Mouse (Mus musculus): ENCODE results near the gene Ces2b. TPM values are rescaled to one million over a fixed set of nuclear protein-coding genes. Genes with fewer than 3 reads are reported as not detected.
"Not testable (repeated sequence)": the region's sequence is repeated elsewhere in the genome, so short reads cannot be mapped to it uniquely, and the experiment has no call there.

Ces2b gene
- polyA plus RNA-seq, 1 experiment from 2014 or later = 0.19 TPM

DNA sequence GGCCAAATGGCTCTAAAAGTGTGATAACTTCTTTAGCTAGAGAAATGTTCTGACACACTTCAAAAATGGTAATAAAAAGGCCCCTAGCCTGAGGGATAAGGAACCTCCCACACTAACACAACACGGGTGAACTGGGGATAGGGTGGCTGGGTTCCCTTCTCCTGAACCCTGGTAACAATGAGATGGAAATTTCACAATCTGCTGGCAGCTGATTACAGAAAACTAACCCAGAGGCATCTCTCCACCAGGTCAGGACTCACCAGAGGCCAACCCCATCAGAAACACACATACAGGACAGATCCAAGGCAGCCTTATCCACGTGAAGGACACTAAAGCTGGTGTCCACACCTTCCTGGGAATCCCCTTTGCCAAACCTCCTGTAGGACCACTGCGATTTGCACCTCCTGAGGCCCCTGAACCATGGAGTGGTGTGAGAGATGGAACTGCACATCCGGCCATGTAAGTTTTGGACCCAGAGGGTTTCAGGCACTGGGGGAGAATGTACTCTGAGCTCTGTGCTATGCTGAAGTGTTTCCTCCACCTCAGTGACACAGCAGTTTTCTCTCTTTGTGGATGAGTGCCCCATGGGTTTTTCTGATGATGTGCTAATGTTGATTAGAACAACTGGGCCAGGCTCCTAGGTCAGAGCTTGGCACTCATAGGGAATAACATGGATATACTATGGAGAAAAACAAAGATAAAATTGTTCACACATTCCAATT, 16.5 kb downstream of the Ces2b start:
- Histone ChIP-seq H3K9me3 (no peaks in the 10 kb centered on the region), H3K9ac (no peak overlapping the region), H3K27me3 (no peaks in the 10 kb centered on the region), H3K27ac (no peak overlapping the region), H3K36me3 (no peaks in the 10 kb centered on the region), H3K4me3 (no peak overlapping the region), H3K4me1 (no peaks in the 10 kb centered on the region), H3K4me2 (no peak overlapping the region)
- ATAC-seq (ENCODE audit: insufficient number of reproducible peaks, low FRiP score, low TSS enrichment, low read depth) = no peak
- WGBS = 72% methylated on average over 4 of the region's 4 CpGs

DNA sequence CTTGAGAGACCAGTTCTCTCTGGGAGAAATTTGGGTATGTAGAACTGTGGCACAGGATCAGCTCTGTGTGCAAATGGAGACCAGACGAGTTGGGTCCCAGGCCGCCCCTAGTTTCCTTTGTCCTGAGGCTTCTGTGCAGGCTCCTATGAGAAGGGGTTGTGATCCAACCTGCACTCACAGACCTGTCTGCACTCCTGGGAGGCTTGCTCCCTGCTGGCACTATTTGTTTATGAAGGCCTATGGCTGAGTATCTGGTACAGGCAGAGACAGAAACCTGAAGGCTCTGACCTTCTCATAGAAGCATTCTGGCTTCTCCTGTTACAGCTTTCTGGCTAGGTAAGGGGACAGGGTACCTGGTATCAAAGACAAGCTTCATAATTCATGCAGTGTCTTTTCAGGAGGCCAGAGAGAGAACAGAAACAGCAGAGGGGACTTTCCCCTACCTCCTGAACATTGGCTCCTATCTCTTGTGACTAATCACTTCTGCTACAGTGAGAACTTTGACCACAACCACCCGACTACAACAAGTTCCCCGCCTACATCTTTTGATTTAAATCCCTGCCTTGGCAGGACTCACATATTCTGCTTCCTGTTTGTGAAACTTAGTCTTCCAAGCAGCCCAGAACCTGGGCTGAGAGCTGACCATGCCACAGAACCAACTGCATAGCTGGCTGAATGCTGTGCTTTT, 35.6 kb downstream of the Ces2b start:
- WGBS = no CpG with 5 or more reads among the region's 4 CpGs

DNA sequence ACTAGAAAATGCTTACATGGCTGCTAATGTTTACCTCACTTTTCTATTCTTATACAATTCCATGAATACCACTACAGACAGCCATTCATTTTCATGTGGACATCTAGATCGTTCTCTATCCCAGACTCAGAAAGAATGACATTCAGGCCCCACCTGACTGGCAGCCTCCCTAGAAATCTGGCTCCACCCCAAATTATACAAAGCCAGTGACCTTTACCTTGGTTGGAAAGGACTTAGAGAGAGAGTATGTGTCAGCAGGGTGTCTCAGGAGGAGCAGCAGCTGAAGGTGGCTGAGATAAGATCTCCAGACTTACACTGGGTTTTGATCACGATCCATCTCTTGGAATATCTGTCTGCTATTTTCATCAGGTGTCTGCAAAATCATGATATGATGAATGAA, 37.5 kb downstream of the Ces2b start:
- H3K9ac ChIP-seq; H3K27ac ChIP-seq; H3K36me3 ChIP-seq; H3K4me2 ChIP-seq; H3K4me1 ChIP-seq; H3K4me3 ChIP-seq; H3K27me3 ChIP-seq; H3K9me3 ChIP-seq; ATAC-seq (ENCODE audit: insufficient number of reproducible peaks, low FRiP score, low TSS enrichment, low read depth): not testable (repeated sequence)
- no CpG with 5 or more reads among the region's 2 CpGs for WGBS

More for the DNA sequence above, 35.6 kb downstream of the Ces2b start:
- not testable (repeated sequence) for ATAC-seq (ENCODE audit: insufficient number of reproducible peaks, low FRiP score, low TSS enrichment, low read depth); H3K27ac ChIP-seq; H3K9ac ChIP-seq; H3K4me3 ChIP-seq; H3K4me2 ChIP-seq; H3K36me3 ChIP-seq; H3K27me3 ChIP-seq; H3K4me1 ChIP-seq; H3K9me3 ChIP-seq

DNA sequence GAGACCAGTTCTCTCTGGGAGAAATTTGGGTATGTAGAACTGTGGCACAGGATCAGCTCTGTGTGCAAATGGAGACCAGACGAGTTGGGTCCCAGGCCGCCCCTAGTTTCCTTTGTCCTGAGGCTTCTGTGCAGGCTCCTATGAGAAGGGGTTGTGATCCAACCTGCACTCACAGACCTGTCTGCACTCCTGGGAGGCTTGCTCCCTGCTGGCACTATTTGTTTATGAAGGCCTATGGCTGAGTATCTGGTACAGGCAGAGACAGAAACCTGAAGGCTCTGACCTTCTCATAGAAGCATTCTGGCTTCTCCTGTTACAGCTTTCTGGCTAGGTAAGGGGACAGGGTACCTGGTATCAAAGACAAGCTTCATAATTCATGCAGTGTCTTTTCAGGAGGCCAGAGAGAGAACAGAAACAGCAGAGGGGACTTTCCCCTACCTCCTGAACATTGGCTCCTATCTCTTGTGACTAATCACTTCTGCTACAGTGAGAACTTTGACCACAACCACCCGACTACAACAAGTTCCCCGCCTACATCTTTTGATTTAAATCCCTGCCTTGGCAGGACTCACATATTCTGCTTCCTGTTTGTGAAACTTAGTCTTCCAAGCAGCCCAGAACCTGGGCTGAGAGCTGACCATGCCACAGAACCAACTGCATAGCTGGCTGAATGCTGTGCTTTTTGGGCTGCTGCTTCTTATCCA, 55.0 kb downstream of the Ces2b start:
- H3K27me3 ChIP-seq; H3K4me1 ChIP-seq; H3K36me3 ChIP-seq; H3K4me3 ChIP-seq; H3K9ac ChIP-seq; H3K27ac ChIP-seq; ATAC-seq (ENCODE audit: insufficient number of reproducible peaks, low FRiP score, low TSS enrichment, low read depth); H3K9me3 ChIP-seq; H3K4me2 ChIP-seq: not testable (repeated sequence)
- no CpG with 5 or more reads among the region's 4 CpGs for WGBS

Other genes with a start within 250 kb of the Ces2b start
- 8.8 and 10.1 TPM in 2 replicates for gene Pdp2, start 240.1 kb upstream of the Ces2b start, polyA plus RNA-seq (2015; fragmentation: Nextera tagmentation; extraction: Ambion mirVana)
- 1.4 and 2.1 TPM in 2 replicates for gene Cdh16, start 207.2 kb upstream of the Ces2b start, polyA plus RNA-seq (2015; fragmentation: Nextera tagmentation; extraction: Ambion mirVana)
- 25.9 and 44.8 TPM in 2 replicates for gene Rrad, start 200.2 kb upstream of the Ces2b start, polyA plus RNA-seq (2015; fragmentation: Nextera tagmentation; extraction: Ambion mirVana)
- 83.0 and 92.9 TPM in 2 replicates for gene Ciao2b, start 189.6 kb upstream of the Ces2b start, polyA plus RNA-seq (2015; fragmentation: Nextera tagmentation; extraction: Ambion mirVana)
- not detected in 2 replicates for gene Ces2a, start 97.6 kb upstream of the Ces2b start, polyA plus RNA-seq (2015; fragmentation: Nextera tagmentation; extraction: Ambion mirVana)
- gene Ces2c, start 15.5 kb downstream of the Ces2b start, polyA plus RNA-seq (2015; fragmentation: Nextera tagmentation; extraction: Ambion mirVana) = not detected in 2 replicates
- 0.70 and 1.1 TPM in 2 replicates for gene Ces2e, start 94.7 kb downstream of the Ces2b start, polyA plus RNA-seq (2015; fragmentation: Nextera tagmentation; extraction: Ambion mirVana)
- gene Ces2f, start 115.8 kb downstream of the Ces2b start, polyA plus RNA-seq (2015; fragmentation: Nextera tagmentation; extraction: Ambion mirVana) = 0.52 and 1.0 TPM in 2 replicates
- gene Ces2g, start 130.1 kb downstream of the Ces2b start, polyA plus RNA-seq (2015; fragmentation: Nextera tagmentation; extraction: Ambion mirVana) = 14.3 and 19.7 TPM in 2 replicates
- not detected in 2 replicates for gene Ces2h, start 169.3 kb downstream of the Ces2b start, polyA plus RNA-seq (2015; fragmentation: Nextera tagmentation; extraction: Ambion mirVana)
- not detected in 2 replicates for gene Ces3a, start 217.0 kb downstream of the Ces2b start, polyA plus RNA-seq (2015; fragmentation: Nextera tagmentation; extraction: Ambion mirVana)

All from limb, embryonic 15.5 days (tissue).